Mouse (Mus musculus) forelimb bud, embryonic 11.5 days (tissue): ENCODE results near the gene Nfic.
A peak's percentile ranks its signal among the peaks of the same experiment; 100 is the strongest.

ENCODE experiments used
- DNase-seq: peaks from one replicate; pipeline ENCODE4 v3.0.0-alpha.2; 2012; ENCODE audit warnings: low read depth, low spot score

The Nfic gene

DNA sequence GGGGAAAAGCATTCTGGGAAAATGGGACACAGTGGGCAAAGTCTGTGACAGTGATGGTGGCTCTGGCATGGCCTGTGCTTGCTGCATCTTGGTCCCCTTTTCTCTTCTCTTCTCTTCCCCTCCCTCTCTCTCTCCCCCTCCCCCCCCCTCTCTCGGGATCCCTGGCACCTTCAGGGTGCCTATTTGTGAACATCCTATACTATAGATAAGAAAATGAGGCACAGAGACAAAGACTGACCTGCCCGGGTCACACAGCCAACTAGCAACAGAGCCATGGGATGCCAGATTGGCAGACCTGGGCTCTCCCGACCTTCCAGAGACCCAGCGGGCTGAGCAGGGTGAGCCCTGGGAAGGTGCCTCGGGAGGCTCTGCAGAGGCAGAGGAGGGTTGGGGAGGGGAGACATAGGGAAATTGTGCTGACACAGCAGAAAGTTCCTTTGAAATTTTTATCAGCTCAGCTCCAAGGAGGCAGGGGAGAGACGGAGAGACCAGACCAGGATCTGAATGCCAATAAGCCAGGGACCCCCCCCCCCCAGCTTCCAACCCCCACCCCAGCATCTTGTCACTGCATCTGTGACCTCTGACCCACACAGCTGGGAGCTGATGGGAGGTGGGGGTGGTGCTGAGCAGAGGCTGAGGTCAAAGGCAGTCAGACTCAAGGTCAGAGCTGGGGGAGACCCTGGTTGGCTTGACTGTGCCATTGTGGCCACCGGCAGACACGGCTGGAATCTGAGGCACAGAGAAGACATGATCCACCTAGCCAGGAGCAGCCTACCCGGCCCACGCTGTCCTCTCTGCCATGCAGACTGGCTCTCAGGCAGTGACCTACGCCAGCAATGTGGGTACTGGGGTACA is 37.0 kb downstream of the Nfic start:
- no peak for DNase-seq

DNA sequence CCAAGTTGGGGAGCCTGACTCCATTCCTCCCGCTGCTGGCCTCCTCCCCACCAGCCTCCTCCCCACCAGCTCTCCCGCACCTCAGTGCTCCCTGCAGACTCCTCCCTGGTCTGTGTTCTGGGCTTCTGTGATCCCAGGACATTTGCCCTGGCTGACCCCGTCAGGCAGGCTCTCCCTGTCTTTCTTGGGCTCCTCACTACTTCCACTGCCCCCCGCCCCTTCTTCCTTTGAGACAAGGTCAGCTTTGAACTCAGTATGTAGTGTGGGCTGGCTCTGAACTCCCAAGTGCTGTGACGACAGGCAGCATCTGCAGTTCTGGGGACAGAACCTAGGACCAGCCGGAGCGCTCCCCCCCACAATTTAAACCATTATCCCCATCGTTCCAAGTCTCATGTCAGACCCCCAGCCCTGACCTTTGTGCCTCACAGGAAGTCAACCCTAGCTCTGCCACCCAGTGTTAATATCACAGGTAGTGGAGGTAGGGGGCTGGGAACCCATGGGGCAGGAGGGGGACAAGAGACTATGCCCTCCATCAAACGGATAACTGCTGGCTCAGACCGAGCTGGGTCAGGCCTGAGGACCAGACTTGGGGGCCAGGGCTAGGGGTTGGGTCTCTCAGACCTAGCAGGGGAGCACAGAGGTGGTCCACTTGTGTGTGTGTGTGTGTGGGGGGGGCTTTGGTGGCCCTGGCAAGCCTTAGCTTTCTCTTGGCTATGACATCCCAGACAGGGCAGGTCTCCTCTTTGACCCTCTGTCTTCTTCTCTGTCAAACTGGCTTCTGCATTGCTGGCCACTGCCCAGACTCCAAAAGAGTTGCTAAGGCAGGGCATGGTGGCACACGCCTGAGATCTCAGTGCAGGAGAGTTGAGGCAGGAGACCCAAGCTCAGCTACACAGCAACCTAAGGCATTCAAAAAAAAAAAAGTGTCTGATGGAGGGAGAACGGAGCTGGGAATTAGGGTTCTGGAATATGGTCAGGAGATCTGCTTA is 37.9 kb downstream of the Nfic start:
- no peak for DNase-seq

DNA sequence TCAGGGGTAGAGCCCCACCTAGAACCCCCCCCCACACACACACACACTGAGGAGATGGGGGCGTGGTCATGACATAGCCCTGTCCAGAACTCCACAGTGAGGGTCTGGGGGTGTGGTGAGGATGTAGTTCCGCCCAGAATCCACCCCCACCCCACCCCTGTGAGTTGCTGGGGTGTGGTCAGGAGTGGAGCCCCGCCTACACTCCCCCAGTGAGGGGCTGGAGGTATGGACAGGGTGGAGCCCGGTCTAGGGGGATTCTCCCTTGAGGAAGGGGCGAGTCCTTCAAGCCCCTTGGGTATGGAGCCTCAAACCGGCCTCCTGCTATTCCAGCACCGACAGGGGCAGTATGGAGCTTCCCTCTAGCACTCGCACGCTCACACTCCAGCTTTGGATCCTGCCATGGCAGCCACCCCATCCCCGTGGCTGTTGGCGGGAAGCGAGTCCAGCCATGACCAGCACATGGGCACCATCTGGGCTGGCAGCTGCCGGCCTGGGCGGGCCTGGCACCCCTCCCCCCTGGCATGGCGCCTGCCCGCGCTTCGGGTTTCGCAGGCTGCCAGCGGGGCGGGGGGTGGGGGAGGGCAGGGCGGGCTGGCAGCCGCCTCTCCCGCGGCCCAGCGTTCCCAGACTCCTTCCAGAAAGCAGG is 38.7 kb downstream of the Nfic start:
- DNase-seq: peak; percentile 75

DNA sequence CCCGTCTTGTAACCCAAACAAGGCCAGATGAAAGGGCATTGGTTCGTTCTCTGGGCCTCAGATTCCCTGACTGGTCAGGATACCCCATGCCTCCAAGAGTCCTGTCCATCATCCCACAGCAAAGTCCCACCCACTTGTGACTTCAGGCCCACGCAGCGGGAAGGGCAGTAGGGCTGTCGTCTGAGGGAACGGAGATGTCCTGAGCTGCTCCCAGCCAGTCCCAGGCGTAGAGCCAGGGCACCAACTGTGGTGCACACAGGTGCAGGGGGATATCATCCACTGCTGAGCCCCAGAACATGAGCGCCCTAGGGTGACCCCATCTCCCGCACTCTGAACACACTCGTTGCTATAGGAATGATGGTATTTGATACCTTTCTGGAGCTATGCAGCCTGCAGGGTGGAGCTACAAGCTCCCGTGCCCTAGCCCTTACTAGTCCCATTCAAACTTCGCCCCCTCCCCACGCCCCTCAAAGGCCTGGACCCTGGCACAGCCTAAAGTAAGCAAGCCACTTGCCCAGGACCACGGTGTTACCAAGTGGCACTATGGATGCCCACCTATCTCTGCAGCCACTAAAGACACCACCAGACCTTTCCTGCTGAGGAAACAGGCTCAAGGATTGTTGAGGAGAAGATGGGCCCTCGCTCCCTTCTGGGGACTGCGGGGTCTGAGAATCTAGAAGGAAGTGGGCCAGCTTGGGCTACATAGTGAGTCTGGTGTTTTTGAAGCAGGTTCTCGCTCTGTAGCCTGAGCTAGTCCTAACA is 39.7 kb downstream of the Nfic start:
- DNase-seq: no peak

DNA sequence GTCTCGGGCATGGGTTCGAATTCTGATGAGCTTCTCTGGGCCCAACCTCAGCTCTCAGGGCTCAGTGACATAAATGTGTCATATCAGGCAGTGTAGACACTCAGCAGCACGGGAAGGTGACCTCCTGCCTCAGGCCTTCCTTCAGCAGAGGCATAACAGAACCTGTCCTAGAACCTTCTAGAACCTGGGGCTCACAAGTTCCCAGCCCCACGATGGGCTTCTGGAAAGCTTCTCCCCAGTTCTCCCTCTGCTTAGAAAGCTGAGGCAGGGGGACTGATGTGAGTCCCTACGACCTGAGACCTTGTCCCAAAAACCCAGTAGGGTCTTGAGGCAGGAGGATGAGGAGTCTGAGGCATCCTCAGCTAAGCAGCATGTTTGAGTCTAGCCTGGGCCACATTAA is 40.3 kb downstream of the Nfic start:
- no peak for DNase-seq

DNA sequence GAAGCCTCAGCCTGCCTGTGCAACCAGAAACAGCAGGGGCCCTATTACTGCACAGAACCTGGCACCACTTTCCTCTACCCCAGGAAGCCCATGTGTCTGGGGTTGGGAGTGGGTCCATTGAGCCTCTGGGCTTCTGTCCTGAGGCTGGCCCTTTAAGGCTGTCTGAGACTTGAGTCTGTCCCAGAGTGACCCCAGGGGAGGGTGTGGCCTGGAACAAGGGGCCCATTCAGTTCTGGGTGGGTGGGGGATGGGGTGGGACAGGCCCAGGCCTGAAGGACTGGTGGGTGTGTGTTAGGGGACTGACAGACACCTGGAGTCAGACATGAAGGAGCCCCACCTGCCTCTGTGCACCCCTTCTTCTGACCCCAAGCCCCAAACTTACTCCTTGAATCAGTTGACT is 40.8 kb downstream of the Nfic start:
- DNase-seq: peak; percentile 62

DNA sequence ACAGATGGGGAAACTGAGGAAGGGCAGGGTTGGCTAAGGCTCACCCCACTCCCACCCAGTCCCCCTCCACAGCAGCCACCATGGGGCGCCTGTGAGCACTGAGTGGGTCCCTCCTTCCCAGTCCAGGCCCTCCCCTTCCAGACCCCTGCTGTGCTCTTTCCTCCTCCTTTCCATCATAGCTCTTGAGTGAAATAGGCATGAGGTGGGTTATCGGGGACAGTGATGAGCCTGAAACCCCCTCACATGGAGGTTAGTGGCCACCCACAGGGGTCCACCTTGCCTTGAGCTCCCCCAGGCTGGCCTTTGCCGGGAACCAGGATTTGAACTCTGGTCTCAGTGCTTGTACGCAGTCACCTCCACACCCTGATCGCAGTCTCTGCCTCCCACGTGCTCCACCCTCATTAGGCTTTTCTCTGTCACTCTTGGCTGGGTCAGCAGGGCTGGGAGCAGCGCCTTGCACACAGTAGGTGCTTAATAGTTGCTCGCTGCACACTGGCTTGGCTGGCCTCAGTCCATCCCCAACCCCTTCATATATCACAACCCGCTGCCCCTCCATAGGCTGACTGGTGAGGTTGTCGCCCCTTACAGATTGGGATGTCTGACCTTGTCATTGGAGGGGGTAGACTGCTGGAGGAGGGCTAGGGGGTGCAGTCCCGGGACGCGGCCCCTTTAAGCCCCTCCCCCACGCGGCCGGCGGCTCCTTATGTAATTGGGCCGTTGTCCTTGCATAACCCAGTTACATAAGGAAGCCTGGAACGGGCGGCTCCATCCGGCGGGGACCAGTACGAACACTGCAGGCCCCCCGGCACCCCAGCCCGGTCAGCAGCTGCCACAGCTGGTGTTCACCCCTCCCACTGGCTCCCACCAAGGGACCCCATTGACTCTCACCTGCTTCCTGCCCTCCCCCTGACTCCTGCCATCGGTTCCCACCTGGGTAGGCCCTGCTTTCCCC is 41.8 kb downstream of the Nfic start:
- DNase-seq: peak; percentile 57

DNA sequence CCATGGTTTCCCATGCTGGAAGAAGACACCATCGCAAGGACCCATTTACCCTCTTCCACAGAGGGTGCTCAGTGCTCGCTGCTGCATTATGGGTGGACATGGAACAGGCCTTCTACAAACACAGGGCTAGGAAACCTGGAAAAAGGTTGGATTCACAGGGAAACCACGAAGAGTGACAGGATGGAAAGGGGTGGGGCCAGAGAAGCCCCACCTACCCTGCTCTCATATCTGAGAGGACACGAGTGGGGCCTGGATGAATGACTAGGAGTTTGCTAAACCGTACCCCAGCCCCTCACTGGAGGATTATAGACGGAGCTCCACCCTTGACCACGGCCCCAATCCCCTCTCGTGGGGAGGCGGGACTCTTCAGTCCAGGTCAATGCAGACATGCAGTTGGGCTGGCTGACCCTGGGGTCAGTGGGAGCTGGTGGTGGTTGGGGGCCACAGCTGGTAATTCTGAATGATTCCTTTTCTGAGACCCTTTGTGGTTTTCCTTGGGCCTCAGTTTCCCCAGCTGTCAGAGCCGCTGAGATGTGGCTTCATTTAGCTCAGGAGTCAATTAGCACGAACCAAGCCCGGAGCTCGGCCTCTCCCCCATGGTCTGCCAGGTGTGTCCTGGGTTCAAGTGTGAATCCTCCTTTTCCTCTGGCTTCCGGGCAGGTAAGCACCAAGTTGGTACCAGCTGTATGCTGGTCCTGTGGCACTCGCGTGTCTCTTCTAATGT is 42.7 kb downstream of the Nfic start:
- no peak for DNase-seq

DNA sequence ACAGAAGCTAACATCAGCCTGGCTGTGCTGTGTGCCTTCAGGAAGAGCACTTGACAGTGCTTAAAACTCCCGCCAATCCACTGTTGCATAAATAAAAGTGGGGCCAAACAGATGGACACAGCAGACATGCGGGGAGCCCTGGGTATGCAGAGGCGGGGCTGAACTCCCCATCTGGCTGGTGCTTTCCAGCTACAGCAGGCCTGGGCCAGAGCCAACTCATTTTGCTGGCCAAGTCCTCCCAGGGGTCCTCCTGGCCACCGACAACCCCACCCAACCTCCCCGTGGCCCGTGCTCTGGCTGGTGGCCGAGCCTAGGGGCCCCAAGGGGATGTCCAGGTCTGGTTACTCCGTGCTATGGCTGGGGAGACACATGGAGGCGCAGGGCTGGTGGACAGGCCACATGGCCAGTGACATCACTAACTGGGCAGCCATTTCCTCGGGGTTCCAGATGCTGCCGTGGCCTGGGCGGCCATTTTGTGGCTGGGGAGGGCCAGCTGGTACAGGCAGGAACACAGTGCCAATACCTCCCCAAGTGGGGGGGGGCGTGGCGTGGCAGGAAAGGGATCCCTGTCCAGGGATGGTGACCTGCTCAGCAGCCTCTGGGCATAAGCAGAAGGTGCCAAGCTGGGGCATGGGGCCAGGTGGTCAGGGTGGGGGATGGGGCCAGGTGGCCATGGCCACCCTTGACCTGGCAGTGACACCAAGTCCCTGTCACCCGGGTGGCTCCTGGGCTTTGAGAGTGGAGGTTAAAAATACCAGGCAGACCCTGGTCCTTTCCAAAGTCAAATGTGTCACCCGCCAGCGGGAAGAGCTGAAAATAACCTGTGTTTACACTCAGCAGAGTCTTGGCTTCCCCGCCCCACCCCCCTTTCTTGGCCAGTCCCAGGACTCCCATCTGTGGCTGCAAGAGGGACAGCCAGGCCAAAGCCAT is 43.7 kb downstream of the Nfic start:
- DNase-seq: no peak

DNA sequence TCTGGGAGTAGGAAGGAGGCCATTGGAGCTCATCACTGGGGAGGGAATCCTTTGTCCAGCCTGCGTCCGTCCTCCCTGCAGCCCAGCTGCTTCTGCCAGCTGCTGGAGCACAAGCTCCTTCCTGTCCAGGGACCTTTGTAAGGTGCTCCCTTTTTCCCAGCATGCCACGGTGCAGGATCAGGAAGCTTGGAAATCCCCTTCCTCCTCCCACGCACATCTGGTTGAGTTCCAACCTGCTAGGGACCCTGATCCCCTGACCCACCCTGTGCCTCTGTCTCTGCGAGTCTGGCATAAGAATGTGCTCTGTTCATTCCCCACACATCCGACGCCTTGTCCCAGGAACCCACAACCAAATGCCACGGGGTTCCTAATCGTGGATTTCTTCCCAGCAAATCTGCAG is 44.5 kb downstream of the Nfic start:
- DNase-seq: no peak

DNA sequence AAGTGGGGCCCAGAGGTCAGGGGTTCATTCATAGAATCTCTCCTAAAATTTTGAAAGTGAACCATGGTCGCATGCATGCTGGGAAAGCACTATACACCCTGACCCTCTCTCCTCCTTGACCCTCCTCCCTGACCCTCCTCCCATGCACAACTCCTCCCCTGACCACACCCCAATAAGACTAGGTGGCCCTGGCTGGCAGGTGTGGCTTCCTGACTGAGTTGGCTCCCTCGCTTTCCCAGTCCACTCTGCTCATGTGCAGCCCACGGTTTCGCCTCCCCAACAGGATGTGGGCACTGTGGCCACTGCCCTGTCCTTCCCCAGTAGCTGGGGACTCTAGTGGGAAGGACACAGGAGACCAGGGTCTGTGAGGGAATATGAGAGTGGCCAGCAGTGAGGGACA is 45.1 kb downstream of the Nfic start:
- DNase-seq: no peak

DNA sequence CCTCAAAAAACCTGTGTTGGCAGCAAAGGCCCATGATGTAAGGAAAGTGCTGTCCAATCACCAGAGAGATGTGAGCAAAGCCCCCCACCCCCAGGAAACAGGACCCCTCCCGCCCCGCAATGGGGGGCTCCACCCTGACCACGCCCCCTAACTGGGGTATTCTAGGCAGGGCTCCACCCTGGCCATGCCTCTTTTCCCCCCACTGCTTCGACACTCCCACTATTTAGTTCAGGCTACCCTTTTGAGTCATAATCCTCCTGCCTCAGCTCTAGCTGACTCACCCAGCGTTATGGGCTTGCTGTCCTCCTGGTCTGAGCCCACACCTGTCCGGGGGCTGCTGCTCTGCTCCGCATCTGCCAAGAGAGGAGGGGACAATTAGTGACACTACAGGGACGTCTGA is 46.1 kb downstream of the Nfic start:
- DNase-seq: no peak

DNA sequence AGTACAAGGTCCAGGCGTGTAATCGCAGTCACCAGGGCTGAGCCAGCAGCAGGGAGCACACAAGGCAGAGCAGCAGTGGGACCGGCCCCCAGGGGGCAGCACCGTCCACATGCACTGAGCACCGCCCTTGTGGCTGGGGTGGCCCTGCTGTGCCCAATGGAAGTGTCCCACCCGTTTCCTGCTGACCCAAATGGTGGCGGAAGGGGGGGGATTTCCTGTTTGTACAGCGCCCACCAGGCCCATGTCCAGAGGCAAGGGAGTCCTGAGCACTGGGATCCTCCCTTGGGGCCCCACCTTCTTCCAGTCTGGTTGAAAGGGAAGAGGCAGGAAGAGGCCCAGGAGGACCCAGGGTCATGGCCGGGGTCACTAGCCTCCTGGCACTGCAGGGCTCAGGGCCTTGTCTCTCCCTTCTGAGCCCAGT is 46.6 kb downstream of the Nfic start:
- peak; percentile 59 for DNase-seq

DNA sequence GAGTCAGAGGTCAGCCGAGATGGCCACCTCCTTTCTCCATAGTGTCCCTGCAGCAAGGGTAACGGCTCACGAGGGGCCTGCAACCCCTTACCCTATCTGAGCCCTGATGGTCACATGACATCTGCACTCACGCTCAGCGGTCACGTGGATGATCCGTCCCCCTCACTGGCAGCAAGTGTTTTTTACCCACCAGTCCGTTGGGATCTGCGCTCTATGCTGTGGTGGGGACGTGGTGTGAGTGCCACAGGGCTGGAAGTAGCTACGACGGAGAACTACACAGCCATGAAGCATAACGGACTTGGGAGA is 47.1 kb downstream of the Nfic start:
- DNase-seq: no peak

DNA sequence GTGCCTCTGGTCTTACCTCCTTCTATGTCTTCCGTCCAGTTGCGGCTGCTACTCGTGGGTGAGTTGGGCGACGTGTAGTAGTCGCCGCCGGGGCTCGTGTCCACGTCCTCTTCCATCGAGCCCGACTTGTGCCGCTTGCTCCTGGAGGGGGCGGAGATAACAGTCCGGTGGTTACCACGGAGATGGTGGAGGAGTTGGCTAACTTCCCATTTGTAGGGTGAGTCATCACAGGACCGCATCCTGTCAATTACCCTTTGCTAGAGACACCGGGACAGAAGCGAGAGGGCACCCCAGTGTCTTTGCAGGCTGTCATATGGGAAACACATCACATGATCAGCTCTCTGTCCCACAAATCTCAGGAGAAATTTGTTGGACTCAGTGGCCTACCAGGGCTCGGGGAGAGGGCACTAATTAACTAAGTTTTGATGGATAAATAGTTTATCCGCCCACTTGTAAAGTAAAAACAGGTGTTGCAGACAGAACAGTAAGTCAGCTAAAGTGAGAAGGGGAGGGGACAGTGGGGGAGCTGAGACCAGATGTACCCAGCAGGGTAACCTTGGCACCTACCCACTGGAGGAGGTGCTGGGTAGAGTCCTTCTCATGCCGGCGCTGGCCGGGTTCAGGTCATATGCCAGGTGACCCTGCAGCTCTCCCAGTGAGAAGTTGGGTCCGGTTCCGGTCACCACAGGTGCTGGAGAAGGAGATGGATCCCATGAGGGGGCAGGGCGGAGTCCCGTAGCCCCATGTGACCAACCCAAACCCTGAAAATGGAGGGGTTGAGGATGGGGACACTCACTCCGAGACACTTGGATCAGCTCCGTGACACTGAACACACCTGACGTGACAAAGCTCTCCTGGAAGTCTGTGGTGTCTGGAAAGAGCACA is 47.7 kb downstream of the Nfic start:
- peak; percentile 50 for DNase-seq

DNA sequence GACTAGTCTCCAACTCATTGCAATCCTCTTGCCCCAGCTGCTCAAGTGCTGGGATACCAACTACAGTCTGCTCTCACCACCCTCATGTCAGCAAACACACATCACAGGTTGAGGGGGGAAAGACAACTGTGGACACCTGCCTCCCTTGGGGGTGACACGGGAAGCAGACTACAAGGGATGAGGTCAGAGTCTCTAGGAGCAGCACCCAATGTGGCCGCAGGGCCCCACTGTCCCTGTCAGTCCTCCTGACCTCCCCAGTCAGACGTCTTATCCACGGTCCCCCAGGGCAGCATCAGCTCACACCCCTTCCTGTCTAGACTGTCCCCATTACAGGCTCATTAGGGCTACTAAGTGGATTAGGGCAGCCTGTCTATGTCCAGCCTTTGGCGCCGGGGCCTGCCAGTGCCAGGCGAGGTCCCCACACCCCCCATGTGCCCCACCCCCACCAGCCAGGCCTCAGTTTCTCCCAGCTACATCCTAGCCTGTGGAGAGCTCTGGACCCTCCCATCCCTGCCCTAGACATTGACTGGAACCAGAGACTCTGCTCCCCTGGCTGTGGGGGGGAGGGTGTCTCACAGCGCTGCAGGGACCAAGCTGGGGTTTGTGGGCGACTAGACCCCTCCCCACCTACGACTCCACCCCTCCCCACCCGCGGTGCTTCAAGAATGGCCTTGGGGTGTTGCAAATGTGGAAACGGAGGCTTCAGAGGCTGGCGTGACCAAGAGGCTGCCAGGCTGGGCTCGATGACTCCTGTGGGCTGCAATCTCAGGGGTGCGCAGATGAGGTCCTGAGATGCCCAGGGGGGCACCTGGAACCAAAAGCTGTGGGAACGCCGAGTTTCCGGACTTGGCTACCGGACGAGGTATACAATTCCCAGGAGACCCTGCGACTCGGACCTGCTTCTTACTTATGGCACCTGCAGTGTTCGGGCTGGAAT is 48.7 kb downstream of the Nfic start:
- DNase-seq: no peak
